Mouse (Mus musculus) naive thymus-derived CD4-positive, alpha-beta T cell, adult 2 months (primary cell): ENCODE data around the gene Fcrl1.

Source experiments
- DNase-seq: peaks from one replicate; pipeline ENCODE4 v3.0.0-alpha.2; 2011; ENCODE audit warnings: low read depth

Fcrl1 gene

GRCm38 (mm10) chr3:87411150-87411549, 35.0 kb downstream of the Fcrl1 start:
- DNase-seq: peak; percentile 71

- DNase-seq: no peak
These were observed 44.5 kb downstream of the Fcrl1 start for GRCm38 (mm10) chr3:87420645-87421044.

- DNase-seq: no peak
These were observed 46.3 kb downstream of the Fcrl1 start for GRCm38 (mm10) chr3:87422386-87422910.

GRCm38 (mm10) chr3:87435479-87435878, 59.3 kb downstream of the Fcrl1 start, which contains the start of gene Fcrl5:
Gene Fcrl5, plus strand, starts transcription at chr3:87435773.
- no peak for DNase-seq

GRCm38 (mm10) chr3:87440586-87440985, 64.4 kb downstream of the Fcrl1 start:
- no peak for DNase-seq

GRCm38 (mm10) chr3:87443968-87444367, 67.8 kb downstream of the Fcrl1 start:
- no peak for DNase-seq
